Mouse (Mus musculus): ENCODE results near the gene Adam30.
"Not testable (repeated sequence)": the region's sequence is repeated elsewhere in the genome, so short reads cannot be mapped to it uniquely, and the experiment has no call there.

DNA sequence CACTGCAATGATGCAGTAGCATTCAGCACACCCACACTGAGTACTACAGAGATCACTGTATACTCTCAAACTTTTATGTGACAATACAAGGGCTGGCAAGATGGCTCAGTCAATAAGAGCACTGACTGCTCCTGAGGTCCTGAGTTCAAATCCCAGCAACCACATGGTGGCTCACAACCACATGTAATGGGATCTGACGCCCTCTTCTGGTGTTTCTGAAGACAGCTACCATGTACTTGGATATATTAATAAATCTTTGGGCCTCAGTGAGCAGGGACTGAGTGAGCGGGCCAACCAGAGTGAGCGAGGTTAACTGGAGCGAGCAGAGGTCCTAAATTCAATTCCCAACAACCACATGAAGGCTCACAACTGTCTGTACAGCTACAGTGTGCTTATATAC lies 28.3 kb upstream of the Adam30 start:
- not testable (repeated sequence) for TF ChIP-seq EP300, POLR2A (IDR thresholded peaks at IDR 0.05; ENCODE audit: insufficient read depth, low read depth, low read length)
- 0 out of 2 replicates have a peak, but pooled peaks have one; percentile 16 for TF ChIP-seq CTCF (IDR thresholded peaks at IDR 0.05)
